Mouse (Mus musculus) liver, embryonic 15.5 days (tissue): ENCODE measurements around the gene Ctbp2. TPM values are rescaled to one million over a fixed set of nuclear protein-coding genes. Genes with fewer than 3 reads are reported as not detected.

Experiments used
- ATAC-seq: fragments of 200-750 bp; cut with Nextera tagmentation; 2 replicates; pipeline ENCODE4 v1.8.0; 2017; ENCODE audit warnings: moderate number of reproducible peaks, mild to moderate bottlenecking, moderate library complexity; ENCODE audit not compliant: insufficient read depth
- H3K27ac ChIP-seq: fragments of 300-500 bp; sonication (generic); replicated peaks from 2 replicates; pipeline ENCODE4 v1.5.1; 2015; ENCODE audit warnings: mild to moderate bottlenecking, inconsistent platforms
- H3K27me3 ChIP-seq: fragments of 300-500 bp; sonication (generic); 2 replicates; pipeline ENCODE4 v1.6.1; 2015; ENCODE audit warnings: mild to moderate bottlenecking, inconsistent platforms
- H3K36me3 ChIP-seq: fragments of 300-500 bp; sonication (generic); replicated peaks from 2 replicates; pipeline ENCODE4 v1.6.1; 2015; ENCODE audit warnings: moderate library complexity, mild to moderate bottlenecking, inconsistent platforms
- H3K4me1 ChIP-seq: fragments of 300-500 bp; sonication (generic); replicated peaks from 2 replicates; pipeline ENCODE4 v1.6.1; 2015; ENCODE audit warnings: inconsistent platforms
- H3K4me2 ChIP-seq: fragments of 300-500 bp; sonication (generic); 2 replicates; pipeline ENCODE4 v1.6.1; 2015; ENCODE audit warnings: moderate library complexity, mild to moderate bottlenecking, inconsistent platforms
- H3K4me3 ChIP-seq: fragments of 300-500 bp; sonication (generic); replicated peaks from 2 replicates; pipeline ENCODE4 v1.5.1; 2015; ENCODE audit warnings: mild to moderate bottlenecking, inconsistent platforms
- H3K9ac ChIP-seq: fragments of 300-500 bp; sonication (generic); 2 replicates; pipeline ENCODE4 v1.6.1; 2015; ENCODE audit warnings: moderate library complexity, mild to moderate bottlenecking, inconsistent platforms
- H3K9me3 ChIP-seq: fragments of 300-500 bp; sonication (generic); replicated peaks from 2 replicates; pipeline ENCODE4 v1.6.1; 2016; ENCODE audit warnings: inconsistent platforms
- WGBS: fragments of 180-500 bp; shearing (Covaris S2); methylation state at CpG from one replicate; pipeline ENCODE4 v1.1.7; 2015; ENCODE audit warnings: mixed read lengths; ENCODE audit not compliant: insufficient replicate concordance; 5-methylcytosine and 5-hydroxymethylcytosine counted together
- polyA plus RNA-seq: library from polyadenylated mRNA; unstranded; fragments of >200 nt; fragmentation: Nextera tagmentation; extraction: Ambion mirVana; gene quantifications from 2 replicates; pipeline ENCODE4 v1.2.1, GENCODE M21; 2015

Gene Ctbp2
- polyA plus RNA-seq, 1 experiment from 2014 or later: 8.1 TPM

DNA sequence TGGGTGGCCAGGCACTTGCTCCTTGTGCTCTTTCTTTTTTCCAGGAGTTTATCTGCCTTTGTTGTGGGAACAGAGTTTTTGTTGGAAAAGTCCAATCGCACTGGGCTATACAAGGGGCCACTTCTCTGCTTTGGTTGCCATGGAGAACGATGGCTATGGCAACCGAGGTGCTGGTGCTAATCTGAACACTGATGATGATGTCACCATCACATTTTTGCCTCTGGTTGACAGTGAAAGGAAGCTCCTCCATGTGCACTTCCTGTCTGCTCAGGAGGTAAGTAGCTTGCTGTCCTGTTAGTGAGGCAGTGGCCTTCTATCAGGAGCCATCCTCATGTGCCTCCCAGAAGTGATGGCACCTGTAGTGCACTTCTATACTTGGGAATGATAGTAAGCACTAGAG lies 141.5 kb downstream of the Ctbp2 start:
- H3K9ac ChIP-seq: no peak overlapping the region
- no peaks in the 10 kb centered on the region for H3K27me3 ChIP-seq
- H3K36me3 ChIP-seq: peaks cover 57% of the 10 kb centered on the region
- no peak overlapping the region for H3K4me2 ChIP-seq
- H3K4me3 ChIP-seq: no peak overlapping the region
- ATAC-seq: no peak
- no peaks in the 10 kb centered on the region for H3K9me3 ChIP-seq
- no peaks in the 10 kb centered on the region for H3K4me1 ChIP-seq
- WGBS: 60% methylated on average over 3 of the region's 3 CpGs
- no peak overlapping the region for H3K27ac ChIP-seq

DNA sequence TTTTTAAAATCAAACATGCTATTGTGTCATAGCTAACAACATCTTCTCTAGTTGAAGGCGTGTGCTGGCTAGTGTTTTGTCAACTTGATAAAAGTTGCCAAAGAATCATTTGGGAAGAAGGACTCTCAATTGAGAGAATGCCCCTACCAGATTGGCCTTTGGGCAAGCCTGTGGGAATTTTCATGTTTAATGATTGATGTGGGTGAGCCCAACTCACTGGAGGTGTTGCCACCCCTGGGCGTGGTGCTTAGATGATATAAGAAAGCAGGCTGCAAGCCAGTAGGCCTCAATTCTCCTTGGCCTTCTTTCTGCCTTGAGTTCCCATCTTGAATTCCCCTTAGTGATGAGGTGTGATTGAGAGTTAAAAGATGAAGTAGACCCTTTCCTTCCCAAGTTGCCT lies 146.2 kb downstream of the Ctbp2 start:
- no peaks in the 10 kb centered on the region for H3K4me1 ChIP-seq
- H3K27ac ChIP-seq: no peak overlapping the region
- H3K9ac ChIP-seq: no peak overlapping the region
- H3K4me2 ChIP-seq: no peak overlapping the region
- no peaks in the 10 kb centered on the region for H3K27me3 ChIP-seq
- no peak for ATAC-seq
- no peaks in the 10 kb centered on the region for H3K9me3 ChIP-seq
- WGBS: 86% methylated on average over 2 of the region's 2 CpGs
- H3K36me3 ChIP-seq: peaks cover 46% of the 10 kb centered on the region
- H3K4me3 ChIP-seq: no peak overlapping the region

DNA sequence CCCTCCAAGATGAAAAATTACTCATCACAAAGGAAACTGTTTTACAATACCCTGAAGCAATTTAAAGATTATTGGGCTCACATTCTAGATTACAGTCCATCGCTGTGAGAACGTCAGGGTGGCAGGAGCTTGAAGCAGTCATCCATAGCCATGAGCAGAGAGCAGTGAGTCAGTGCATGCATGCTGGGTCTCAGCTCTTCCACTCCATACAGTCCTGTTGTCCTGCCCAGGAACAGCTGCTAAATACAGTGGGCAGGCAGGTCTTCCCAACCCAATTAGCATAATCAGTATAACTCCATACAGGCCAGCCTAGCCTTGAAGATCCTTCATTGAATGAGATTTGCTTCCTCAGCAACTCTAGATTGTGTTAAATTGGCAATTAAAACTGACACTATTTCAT lies 148.1 kb downstream of the Ctbp2 start:
- no peak for ATAC-seq
- Histone ChIP-seq H3K9me3 (no peaks in the 10 kb centered on the region), H3K27ac (no peak overlapping the region), H3K4me2 (no peak overlapping the region), H3K4me1 (no peaks in the 10 kb centered on the region), H3K9ac (no peak overlapping the region), H3K36me3 (peaks cover 37% of the 10 kb centered on the region), H3K27me3 (no peaks in the 10 kb centered on the region), H3K4me3 (no peak overlapping the region)
- WGBS: 84% methylated on average over 2 of the region's 2 CpGs

DNA sequence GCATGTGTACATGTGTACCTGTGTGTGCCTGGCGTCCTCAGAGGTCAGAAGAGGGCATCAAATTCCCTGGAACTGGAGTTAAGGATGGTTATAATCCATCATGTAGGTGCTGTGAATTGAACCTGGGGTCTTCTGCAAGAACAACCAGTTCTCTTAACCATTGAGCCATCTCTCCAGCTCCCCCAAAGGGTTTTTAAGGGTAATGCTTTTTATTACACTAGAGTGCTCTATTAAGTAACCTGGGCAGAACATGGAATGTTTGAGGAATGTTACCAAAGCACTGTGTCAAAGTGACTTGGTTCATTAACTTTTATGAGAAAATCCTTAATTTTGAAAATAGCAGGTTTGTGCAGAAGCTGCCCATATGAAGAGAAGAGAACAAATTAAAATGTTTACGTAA lies 152.1 kb downstream of the Ctbp2 start:
- H3K9ac ChIP-seq: no peak overlapping the region
- peaks cover 48% of the 10 kb centered on the region for H3K36me3 ChIP-seq
- no peak overlapping the region for H3K27ac ChIP-seq
- H3K4me2 ChIP-seq: no peak overlapping the region
- H3K4me3 ChIP-seq: no peak overlapping the region
- no peaks in the 10 kb centered on the region for H3K4me1 ChIP-seq
- no peaks in the 10 kb centered on the region for H3K9me3 ChIP-seq
- no peaks in the 10 kb centered on the region for H3K27me3 ChIP-seq
- ATAC-seq: no peak
- WGBS: 81% methylated on average over 2 of the region's 2 CpGs

DNA sequence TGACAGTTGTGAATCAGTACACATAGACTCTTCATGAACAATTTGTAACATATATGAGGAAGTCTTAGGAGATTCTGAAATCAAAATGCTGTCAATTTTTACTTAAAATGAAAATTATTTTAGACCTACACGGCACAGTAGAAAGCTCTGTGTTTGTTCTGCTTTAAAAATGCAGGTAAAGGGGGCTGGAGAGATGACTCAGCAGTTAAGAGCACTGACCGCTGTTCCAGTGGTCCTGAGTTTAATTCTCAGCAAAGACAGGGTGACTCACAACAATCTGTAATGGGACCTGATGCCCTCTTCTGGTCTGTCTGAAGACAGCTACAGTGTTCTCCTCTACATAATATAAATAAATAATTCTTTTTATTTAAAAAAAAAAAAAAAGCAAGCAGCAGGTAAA lies 158.4 kb downstream of the Ctbp2 start:
- no peaks in the 10 kb centered on the region for H3K4me1 ChIP-seq
- H3K9ac ChIP-seq: no peak overlapping the region
- H3K4me3 ChIP-seq: no peak overlapping the region
- no peaks in the 10 kb centered on the region for H3K9me3 ChIP-seq
- no peak overlapping the region for H3K27ac ChIP-seq
- H3K27me3 ChIP-seq: no peaks in the 10 kb centered on the region
- H3K4me2 ChIP-seq: no peak overlapping the region
- peaks cover 26% of the 10 kb centered on the region for H3K36me3 ChIP-seq
- 76% methylated on average over 2 of the region's 2 CpGs for WGBS
- ATAC-seq: no peak

DNA sequence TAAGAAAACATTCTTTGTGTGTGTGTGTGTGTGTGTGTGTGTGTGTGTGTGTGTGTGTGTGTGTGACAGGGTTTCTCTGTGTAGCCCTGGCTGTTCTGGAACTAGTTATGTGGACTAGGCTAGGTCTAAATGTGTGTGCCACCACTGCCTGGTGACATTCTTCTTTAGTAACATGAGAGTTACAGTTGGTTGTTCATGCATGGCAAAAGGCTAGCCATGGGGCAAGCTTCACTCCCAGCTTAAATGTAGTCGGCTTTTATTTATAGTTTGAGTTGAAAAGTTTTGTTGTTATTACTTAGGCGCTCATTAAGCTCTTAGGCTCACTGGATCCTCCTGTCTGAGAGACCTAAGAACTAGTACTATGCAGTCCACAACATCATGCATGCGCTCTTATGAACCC lies 159.8 kb downstream of the Ctbp2 start:
- no peak overlapping the region for H3K4me2 ChIP-seq
- H3K4me1 ChIP-seq: no peaks in the 10 kb centered on the region
- WGBS: 79% methylated on average over 3 of the region's 3 CpGs
- ATAC-seq: no peak
- no peaks in the 10 kb centered on the region for H3K27me3 ChIP-seq
- H3K9me3 ChIP-seq: no peaks in the 10 kb centered on the region
- no peak overlapping the region for H3K4me3 ChIP-seq
- no peak overlapping the region for H3K27ac ChIP-seq
- H3K9ac ChIP-seq: no peak overlapping the region
- peaks cover 25% of the 10 kb centered on the region for H3K36me3 ChIP-seq

DNA sequence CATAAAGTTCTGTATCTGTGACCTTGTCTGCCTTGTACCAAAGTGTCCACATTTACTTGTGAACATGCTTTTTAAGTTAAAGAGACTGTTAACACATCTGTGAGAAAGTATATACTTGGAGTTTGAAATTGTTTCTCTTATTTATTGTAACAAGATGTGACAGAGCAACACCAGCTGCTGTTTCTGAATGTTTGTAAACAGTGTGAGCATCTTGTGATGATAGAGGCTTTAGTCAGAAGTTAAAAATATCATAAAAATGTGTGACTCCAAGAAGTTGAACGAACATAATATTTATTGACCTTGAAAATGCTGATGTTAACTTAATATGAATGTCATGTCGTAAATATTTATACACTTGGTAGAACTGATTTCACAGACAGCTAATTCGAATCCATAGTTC lies 173.5 kb downstream of the Ctbp2 start:
- no peak overlapping the region for H3K4me3 ChIP-seq
- no peak for ATAC-seq
- no peak overlapping the region for H3K27ac ChIP-seq
- H3K36me3 ChIP-seq: no peaks in the 10 kb centered on the region
- H3K4me1 ChIP-seq: no peaks in the 10 kb centered on the region
- H3K4me2 ChIP-seq: no peak overlapping the region
- WGBS: 83% methylated on average over 3 of the region's 3 CpGs
- H3K27me3 ChIP-seq: no peaks in the 10 kb centered on the region
- no peak overlapping the region for H3K9ac ChIP-seq
- H3K9me3 ChIP-seq: no peaks in the 10 kb centered on the region

DNA sequence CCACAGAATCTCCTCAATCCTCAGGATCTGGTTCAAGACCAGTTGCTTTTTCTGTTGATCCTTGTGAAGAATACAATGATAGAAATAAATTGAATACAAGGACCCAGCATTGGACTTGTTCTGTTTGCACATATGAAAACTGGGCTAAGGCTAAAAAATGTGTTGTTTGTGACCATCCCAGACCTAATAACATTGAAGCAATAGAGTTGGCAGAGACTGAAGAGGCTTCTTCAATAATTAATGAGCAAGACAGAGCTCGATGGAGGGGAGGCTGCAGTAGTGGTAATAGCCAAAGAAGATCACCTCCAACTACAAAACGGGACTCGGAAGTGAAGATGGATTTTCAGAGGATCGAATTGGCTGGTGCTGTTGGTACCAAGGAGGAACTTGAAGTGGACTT lies 174.2 kb downstream of the Ctbp2 start:
- WGBS: 81% methylated on average over 4 of the region's 4 CpGs
- H3K4me2 ChIP-seq: no peak overlapping the region
- H3K27ac ChIP-seq: no peak overlapping the region

DNA sequence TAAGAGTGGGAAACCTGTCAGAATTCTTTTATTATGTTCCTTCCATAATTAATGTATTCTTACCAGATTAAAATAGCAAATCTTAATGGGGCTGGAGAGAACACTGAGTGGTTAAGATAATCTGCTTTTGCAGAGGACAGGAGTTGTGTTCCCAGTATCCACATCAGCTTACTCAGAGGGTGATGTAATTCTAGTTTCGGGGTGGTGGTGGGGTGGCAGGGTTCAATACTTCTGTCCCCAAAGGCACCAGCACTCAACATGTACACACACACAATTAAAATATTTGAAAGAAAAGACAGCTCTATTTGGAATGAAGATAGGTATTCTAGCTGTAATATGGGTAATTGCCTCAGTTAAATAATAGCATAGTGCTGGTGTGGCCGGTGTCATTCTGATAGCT lies 183.6 kb downstream of the Ctbp2 start:
- no peaks in the 10 kb centered on the region for H3K36me3 ChIP-seq
- WGBS: 69% methylated on average over 2 of the region's 2 CpGs
- H3K4me2 ChIP-seq: no peak overlapping the region
- no peak overlapping the region for H3K4me3 ChIP-seq
- H3K27ac ChIP-seq: peak overlapping the region; percentile 42; the same call in 1 of the 2 replicates
- no peak overlapping the region for H3K9ac ChIP-seq
- no peaks in the 10 kb centered on the region for H3K9me3 ChIP-seq
- 0 out of 2 replicates have a peak, but pooled peaks have one; percentile 50 for ATAC-seq
- no peaks in the 10 kb centered on the region for H3K27me3 ChIP-seq
- H3K4me1 ChIP-seq: peaks cover 10% of the 10 kb centered on the region; the same call in 1 of the 2 replicates

More for the DNA sequence above, 174.2 kb downstream of the Ctbp2 start:
- Histone ChIP-seq H3K9ac (no peak overlapping the region), H3K4me1 (no peaks in the 10 kb centered on the region), H3K36me3 (no peaks in the 10 kb centered on the region), H3K27me3 (no peaks in the 10 kb centered on the region), H3K4me3 (no peak overlapping the region), H3K9me3 (no peaks in the 10 kb centered on the region)
- ATAC-seq: no peak

DNA sequence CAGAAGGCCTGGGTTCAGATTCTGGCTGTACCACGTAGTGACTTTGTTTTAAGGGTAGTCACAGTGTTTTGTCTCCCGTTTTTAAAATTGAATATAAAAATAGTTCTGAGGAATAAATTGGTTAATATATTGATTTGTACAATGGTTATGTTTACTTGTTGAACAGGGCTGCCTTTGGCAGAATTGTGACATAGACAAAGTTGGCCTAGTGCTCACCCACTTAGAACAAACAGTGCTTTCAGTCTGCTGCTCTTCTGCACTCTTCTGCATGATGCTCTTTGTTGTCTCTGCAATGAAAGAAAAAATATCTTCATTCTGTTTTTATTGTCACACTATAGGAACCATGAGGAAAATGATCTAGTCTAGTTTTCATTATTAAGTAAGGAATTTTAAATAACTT lies 185.0 kb downstream of the Ctbp2 start:
- H3K4me3 ChIP-seq: no peak overlapping the region
- 67% methylated on average over 2 of the region's 2 CpGs for whole genome bisulfite sequencing
- ATAC-seq: peak; percentile 62
- no peaks in the 10 kb centered on the region for H3K9me3 ChIP-seq
- H3K27ac ChIP-seq: no peak overlapping the region; the same call in 1 of the 2 replicates
- H3K4me2 ChIP-seq: peak overlapping the region; percentile 10; the same call in 1 of the 2 replicates
- no peaks in the 10 kb centered on the region for H3K27me3 ChIP-seq
- peaks cover 15% of the 10 kb centered on the region; the same call in 1 of the 2 replicates for H3K4me1 ChIP-seq
- H3K36me3 ChIP-seq: no peaks in the 10 kb centered on the region
- H3K9ac ChIP-seq: no peak overlapping the region
